Mouse (Mus musculus) lung, postnatal 0 days (tissue): ENCODE measurements at regions not wholly inside any gene's neighbourhood (a gene's known extent, or its start where the extent isn't known, plus 50 kb on each side); places are given as distances from the start of the nearest gene placed in this dataset.

Source experiments
- ATAC-seq: fragments of 200-750 bp; cut with Nextera tagmentation; 2 replicates; pipeline ENCODE4 v1.8.0; 2017; ENCODE audit warnings: moderate library complexity
- DNase-seq: peaks from one replicate; pipeline ENCODE4 v3.0.0-alpha.2; 2016; ENCODE audit warnings: low spot score
- H3K27ac ChIP-seq: fragments of 300-500 bp; sonication (generic); 2 replicates; pipeline ENCODE4 v1.5.1; 2014; ENCODE audit warnings: antibody characterized with exemption, mild to moderate bottlenecking, low read length, mixed read lengths
- H3K27me3 ChIP-seq: fragments of 300-500 bp; sonication (generic); replicated peaks from 2 replicates; pipeline ENCODE4 v1.6.1; 2014; ENCODE audit warnings: low read length, mixed read lengths; ENCODE audit not compliant: insufficient read depth
- H3K36me3 ChIP-seq: fragments of 300-500 bp; sonication (generic); 2 replicates; pipeline ENCODE4 v1.6.1; 2014; ENCODE audit warnings: low read length, mixed read lengths; ENCODE audit not compliant: insufficient read depth
- H3K4me1 ChIP-seq: fragments of 300-500 bp; sonication (generic); 2 replicates; pipeline ENCODE4 v1.6.1; 2014; ENCODE audit warnings: antibody characterized with exemption, low read depth, low read length, mixed read lengths; ENCODE audit not compliant: insufficient read depth
- H3K4me2 ChIP-seq: fragments of 300-500 bp; sonication (generic); replicated peaks from 2 replicates; pipeline ENCODE4 v1.6.1; 2014; ENCODE audit warnings: low read depth, mild to moderate bottlenecking, low read length, moderate library complexity, mixed read lengths
- H3K4me3 ChIP-seq: fragments of 300-500 bp; sonication (generic); 2 replicates; pipeline ENCODE4 v1.5.1; 2014; ENCODE audit warnings: low read depth, low read length
- H3K9ac ChIP-seq: fragments of 300-500 bp; sonication (generic); replicated peaks from 2 replicates; pipeline ENCODE4 v1.6.1; 2014; ENCODE audit warnings: low read depth, mild to moderate bottlenecking
- H3K9me3 ChIP-seq: fragments of 300-500 bp; sonication (generic); 2 replicates; pipeline ENCODE4 v1.6.1; 2016; ENCODE audit warnings: low read length, mixed read lengths
- CTCF ChIP-seq: IDR thresholded peaks from 2 replicates; pipeline ENCODE4 v1.5.1; 2016; ENCODE audit warnings: antibody characterized with exemption, mild to moderate bottlenecking
- EP300 ChIP-seq: IDR thresholded peaks from 2 replicates; pipeline ENCODE4 v1.6.1; 2016; ENCODE audit warnings: antibody characterized with exemption, mild to moderate bottlenecking, control low read depth
- WGBS: fragments of 180-500 bp; shearing (Covaris S2); extraction: QIAGEN DNeasy Blood & Tissue Kit; methylation state at CpG from one replicate; pipeline ENCODE4 v1.1.7; 2014; 5-methylcytosine and 5-hydroxymethylcytosine counted together

DNA sequence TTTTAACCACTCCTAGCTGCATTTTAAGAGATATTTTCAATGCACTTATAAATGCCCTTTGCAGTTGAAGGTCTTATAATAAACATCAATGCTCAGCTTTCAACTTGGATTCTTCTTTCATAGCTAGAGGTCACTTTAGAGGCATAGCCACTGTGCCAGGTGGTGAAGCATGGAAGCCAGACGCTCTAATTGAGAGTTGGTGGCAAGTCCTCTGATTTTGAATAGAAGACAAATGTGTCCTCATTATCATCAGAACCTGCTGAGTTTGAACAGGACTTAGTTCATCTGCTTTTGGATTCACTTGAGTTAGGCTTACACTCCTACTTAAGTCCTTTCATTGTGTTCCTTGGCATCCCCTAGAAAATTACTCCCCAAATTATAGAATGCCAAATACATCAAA lies 459.0 kb upstream of the Gcfc2 start:
- no peak for TF ChIP-seq CTCF
- no peak for TF ChIP-seq EP300
- Histone ChIP-seq H3K27ac (no peak overlapping the region), H3K4me2 (no peak overlapping the region), H3K9me3 (no peaks in the 10 kb centered on the region), H3K36me3 (no peaks in the 10 kb centered on the region), H3K27me3 (no peaks in the 10 kb centered on the region), H3K4me3 (no peak overlapping the region), H3K4me1 (no peaks in the 10 kb centered on the region), H3K9ac (no peak overlapping the region)
- DNase-seq, result no peak
- WGBS, result 74% methylated on average over 1 of the region's 1 CpGs
- ATAC-seq, result no peak

DNA sequence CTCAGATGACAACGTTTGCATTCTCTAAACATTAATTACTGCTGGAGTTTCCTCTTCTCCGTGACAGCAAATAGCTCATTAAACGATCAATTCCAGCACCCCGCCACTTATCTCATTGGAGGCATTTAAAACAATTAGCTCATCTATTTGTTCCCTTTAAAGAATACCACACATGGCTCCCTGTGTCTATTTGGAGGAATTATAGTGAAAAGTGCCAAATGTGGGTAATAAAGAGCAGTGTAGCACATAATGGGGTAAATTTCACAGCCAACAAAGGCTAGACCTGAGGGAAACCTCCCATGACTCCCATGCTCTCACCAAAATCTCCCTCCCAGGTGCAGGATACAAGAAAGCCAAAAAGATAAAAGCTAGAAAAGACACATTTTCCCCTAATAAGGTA lies 456.9 kb upstream of the Gcfc2 start:
- H3K4me3 ChIP-seq, result no peak overlapping the region
- no peaks in the 10 kb centered on the region for H3K36me3 ChIP-seq
- DNase-seq (no peak), ATAC-seq (no peak)
- H3K27ac ChIP-seq, result no peak overlapping the region
- no peaks in the 10 kb centered on the region for H3K4me1 ChIP-seq
- H3K4me2 ChIP-seq, result no peak overlapping the region
- H3K9me3 ChIP-seq, result no peaks in the 10 kb centered on the region
- WGBS, result 63% methylated on average over 4 of the region's 4 CpGs
- TF ChIP-seq CTCF, result no peak
- TF ChIP-seq EP300, result no peak
- no peak overlapping the region for H3K9ac ChIP-seq
- no peaks in the 10 kb centered on the region for H3K27me3 ChIP-seq

DNA sequence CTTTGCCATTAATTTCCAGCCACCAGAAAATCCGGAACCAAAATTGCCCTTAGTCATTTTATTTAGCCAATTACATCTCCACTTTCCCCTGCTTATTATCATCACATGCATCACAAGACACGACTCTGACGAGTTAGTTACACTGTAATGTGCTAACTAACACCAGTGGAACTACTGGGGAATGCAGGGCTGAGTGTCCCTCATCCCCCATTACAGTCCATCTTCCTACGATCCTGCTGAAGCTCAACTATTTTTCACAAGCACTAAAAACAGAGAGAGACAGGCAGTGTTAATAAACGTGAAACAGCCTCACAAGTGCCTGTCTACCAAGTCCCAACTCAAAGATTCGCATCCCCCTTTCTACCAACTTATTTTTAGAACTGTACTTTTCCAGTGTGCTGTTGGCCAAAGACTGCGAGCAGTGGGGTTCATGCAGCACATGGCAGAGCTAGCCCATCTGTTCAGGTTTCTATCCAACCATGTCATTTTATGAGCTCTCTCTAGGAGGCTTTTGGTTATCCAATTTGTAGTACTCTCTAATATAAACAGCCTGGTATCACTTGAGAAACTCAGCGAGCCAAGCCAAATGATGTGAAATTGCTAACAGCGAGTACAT lies 452.0 kb upstream of the Gcfc2 start:
- Histone ChIP-seq H3K9ac (no peak overlapping the region), H3K27ac (no peak overlapping the region), H3K36me3 (no peaks in the 10 kb centered on the region), H3K4me2 (no peak overlapping the region), H3K4me1 (no peaks in the 10 kb centered on the region), H3K27me3 (no peaks in the 10 kb centered on the region), H3K4me3 (no peak overlapping the region), H3K9me3 (no peaks in the 10 kb centered on the region)
- 61% methylated on average over 9 of the region's 9 CpGs for WGBS
- ATAC-seq (no peak), DNase-seq (no peak)
- TF ChIP-seq EP300 (no peak), CTCF (no peak)

DNA sequence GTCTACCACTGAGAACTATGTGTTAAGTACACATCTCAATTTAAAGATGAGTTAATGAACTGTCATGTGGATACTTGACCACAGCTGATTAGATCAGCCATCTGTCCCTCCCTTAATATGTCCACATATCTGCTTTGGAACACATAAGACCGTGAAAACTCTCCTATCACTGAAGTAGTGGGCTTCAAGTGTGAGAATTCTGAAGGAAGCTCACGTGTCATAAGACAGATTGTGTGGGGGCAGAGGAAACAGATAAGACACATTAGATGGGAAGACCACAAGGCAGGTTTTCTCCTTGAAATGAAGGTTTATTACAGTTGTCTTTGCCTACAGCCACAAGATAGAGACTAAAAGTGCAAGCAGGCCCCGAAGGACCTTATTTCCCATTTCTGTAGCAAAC lies 451.0 kb upstream of the Gcfc2 start:
- Histone ChIP-seq H3K9ac (no peak overlapping the region), H3K36me3 (no peaks in the 10 kb centered on the region), H3K4me3 (no peak overlapping the region), H3K4me1 (no peaks in the 10 kb centered on the region), H3K27ac (no peak overlapping the region), H3K4me2 (no peak overlapping the region), H3K9me3 (no peaks in the 10 kb centered on the region), H3K27me3 (no peaks in the 10 kb centered on the region)
- 49% methylated on average over 3 of the region's 3 CpGs for WGBS
- no peak for TF ChIP-seq EP300
- TF ChIP-seq CTCF, result no peak
- ATAC-seq (no peak), DNase-seq (no peak)

DNA sequence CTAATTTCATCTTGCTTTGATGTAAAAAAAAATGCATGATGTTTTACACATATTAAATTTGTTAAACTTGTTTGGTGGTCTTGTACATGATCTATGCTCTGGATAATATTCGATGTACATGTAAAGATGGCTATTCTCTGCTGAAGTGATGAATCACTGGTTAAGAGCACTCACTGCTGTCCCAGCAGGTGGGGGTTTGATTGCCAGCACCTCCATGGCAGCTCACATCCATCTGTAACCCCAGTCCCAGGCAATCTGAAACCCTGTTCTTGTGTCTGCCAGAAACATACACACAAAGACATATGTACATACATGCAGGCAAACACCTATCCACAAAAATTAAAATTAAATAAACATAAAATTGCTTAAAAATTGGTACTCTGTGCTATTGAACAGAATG lies 448.7 kb upstream of the Gcfc2 start:
- ATAC-seq (no peak), DNase-seq (no peak)
- WGBS, result 92% methylated on average over 1 of the region's 1 CpGs
- no peaks in the 10 kb centered on the region for H3K27me3 ChIP-seq
- H3K36me3 ChIP-seq, result no peaks in the 10 kb centered on the region
- no peak overlapping the region for H3K27ac ChIP-seq
- TF ChIP-seq EP300 (no peak), CTCF (no peak)
- H3K9me3 ChIP-seq, result no peaks in the 10 kb centered on the region
- H3K9ac ChIP-seq, result no peak overlapping the region
- no peaks in the 10 kb centered on the region for H3K4me1 ChIP-seq
- H3K4me2 ChIP-seq, result no peak overlapping the region
- no peak overlapping the region for H3K4me3 ChIP-seq

DNA sequence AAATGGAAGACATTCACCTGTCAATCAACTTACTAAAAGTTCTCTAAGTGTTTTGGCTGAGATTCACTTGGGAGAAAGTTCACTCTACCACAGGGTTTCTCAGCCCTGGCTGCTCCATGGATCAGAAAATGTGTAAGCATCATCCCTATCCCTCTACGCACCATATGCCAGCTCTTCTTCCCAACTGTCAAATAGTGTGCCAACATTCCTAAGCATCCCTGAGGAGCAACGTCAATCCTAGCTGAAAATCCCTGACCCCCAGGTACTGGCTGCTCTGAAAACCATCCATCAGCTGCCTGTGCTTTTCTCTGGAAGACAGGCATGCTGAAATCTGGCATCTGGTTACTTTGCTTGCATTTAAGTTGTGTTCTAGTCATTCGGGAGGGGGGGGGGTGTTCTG lies 436.5 kb upstream of the Gcfc2 start:
- TF ChIP-seq CTCF (no peak), EP300 (no peak)
- DNase-seq, result no peak

DNA sequence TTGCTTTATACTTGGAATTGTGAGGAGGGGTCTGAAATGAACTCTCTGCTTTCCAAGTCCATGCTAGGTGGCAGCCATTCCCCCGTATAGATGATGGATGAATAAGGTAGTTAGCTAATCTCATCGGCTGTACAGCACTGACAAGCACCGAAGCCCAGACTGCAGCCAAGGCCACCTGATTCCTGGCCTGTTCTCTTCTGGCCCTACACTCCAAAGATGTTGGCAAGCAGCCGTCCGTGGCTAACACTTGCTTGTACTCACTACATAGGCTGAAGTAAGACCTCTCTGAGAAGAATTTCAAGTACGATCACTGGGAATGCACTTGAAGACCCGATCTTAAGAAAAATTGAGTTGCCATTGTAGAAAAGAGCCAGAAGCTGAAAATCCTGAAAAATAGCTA lies 427.2 kb upstream of the Gcfc2 start:
- ATAC-seq (peak; percentile 49; the same call in 1 of the 2 replicates), DNase-seq (peak; percentile 42)
- H3K9ac ChIP-seq, result no peak overlapping the region
- H3K9me3 ChIP-seq, result no peaks in the 10 kb centered on the region
- H3K4me1 ChIP-seq, result no peaks in the 10 kb centered on the region
- no peak overlapping the region for H3K27ac ChIP-seq
- H3K36me3 ChIP-seq, result no peaks in the 10 kb centered on the region
- TF ChIP-seq CTCF (no peak), EP300 (no peak)
- no peak overlapping the region for H3K4me3 ChIP-seq
- 57% methylated on average over 7 of the region's 7 CpGs for WGBS
- no peaks in the 10 kb centered on the region for H3K27me3 ChIP-seq
- no peak overlapping the region for H3K4me2 ChIP-seq

More for the DNA sequence above, 436.5 kb upstream of the Gcfc2 start:
- no peaks in the 10 kb centered on the region for H3K36me3 ChIP-seq
- no peak overlapping the region for H3K4me2 ChIP-seq
- no peak for ATAC-seq
- H3K27me3 ChIP-seq, result no peaks in the 10 kb centered on the region
- no peaks in the 10 kb centered on the region for H3K9me3 ChIP-seq
- 57% methylated on average over 3 of the region's 3 CpGs for WGBS
- no peak overlapping the region for H3K4me3 ChIP-seq
- H3K27ac ChIP-seq, result no peak overlapping the region
- no peaks in the 10 kb centered on the region for H3K4me1 ChIP-seq
- no peak overlapping the region for H3K9ac ChIP-seq
